Mouse (Mus musculus): ENCODE measurements around the gene Meox1. TPM values are rescaled to one million over a fixed set of nuclear protein-coding genes. Genes with fewer than 3 reads are reported as not detected.

The Meox1 gene
- total and polyA plus RNA-seq, 3 experiments = not detected

DNA sequence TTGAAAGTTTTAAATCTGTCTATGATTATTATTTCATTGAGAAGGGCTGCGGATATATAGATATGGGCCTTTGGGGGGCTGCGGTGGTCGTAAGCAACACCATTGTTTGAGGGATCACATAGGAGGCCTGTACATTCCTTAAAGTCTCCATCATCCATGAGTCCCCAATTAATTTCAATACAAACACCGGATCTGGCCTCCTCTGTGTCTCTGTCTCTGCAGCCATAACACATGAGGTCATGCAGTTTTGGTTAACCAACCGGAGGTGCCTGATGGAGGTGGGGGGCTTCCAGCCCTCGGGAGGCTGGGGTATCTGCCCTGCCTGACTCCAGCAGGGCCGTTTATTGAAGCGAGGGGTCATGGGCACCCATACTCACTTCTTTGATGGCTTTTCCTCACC is 63.6 kb downstream of the Meox1 start:
- peaks cover 16 to 22% of the 10 kb centered on the region in 2 experiments for H3K27me3 ChIP-seq (ENCODE audit: control insufficient read depth in 1 of 2, insufficient read depth in 2 of 2, low read length in 2 of 2)
- no peaks in the 10 kb centered on the region for H3K4me1 ChIP-seq (ENCODE audit: control insufficient read depth in 1 of 2, insufficient read depth in 2 of 2, low read length in 2 of 2)

DNA sequence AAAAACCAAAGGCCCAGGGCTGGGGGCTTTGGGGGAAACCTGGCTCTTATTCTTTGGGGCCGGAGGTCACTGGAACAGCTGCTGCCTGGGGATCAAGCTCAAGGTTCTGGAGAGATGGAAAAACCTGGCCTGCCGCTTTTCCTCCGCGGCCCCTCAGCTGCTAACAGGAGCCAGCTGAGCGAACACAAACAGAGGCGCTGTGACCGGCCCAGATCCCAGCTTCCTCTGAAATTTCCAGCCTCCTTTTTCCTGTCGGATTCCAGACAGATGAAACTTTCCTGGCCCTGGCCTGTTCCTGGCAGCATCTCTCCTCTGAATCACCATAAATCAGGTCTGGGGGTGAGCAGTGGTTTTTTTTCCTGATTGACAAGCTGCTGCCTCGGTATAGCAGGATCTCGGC is 64.1 kb downstream of the Meox1 start:
- H3K4me1 ChIP-seq (ENCODE audit: control insufficient read depth in 1 of 2, insufficient read depth in 2 of 2, low read length in 2 of 2) = no peaks in the 10 kb centered on the region
- peaks cover 16 to 26% of the 10 kb centered on the region in 2 experiments for H3K27me3 ChIP-seq (ENCODE audit: control insufficient read depth in 1 of 2, insufficient read depth in 2 of 2, low read length in 2 of 2)
- DNase-seq (ENCODE audit: low read depth, low spot score) = no peak
- H3K9me3 ChIP-seq (replicated peaks; ENCODE audit: insufficient read depth, low read length) = no peaks in the 10 kb centered on the region
- H3K27ac ChIP-seq (ENCODE audit: control insufficient read depth, low read depth, low read length) = no peak overlapping the region
- H3K9ac ChIP-seq (ENCODE audit: control insufficient read depth, low read depth, low read length, poor library complexity, severe bottlenecking) = no peak overlapping the region
- H3K36me3 ChIP-seq (ENCODE audit: control insufficient read depth in 1 of 2, insufficient read depth in 2 of 2, low read length in 2 of 2) = no peaks in the 10 kb centered on the region
- H3K4me3 ChIP-seq (ENCODE audit: control insufficient read depth in 1 of 2, insufficient read depth in 1 of 2, low read depth in 2 of 2, low read length in 2 of 2) = no peak overlapping the region
- H3K79me2 ChIP-seq (ENCODE audit: control insufficient read depth, insufficient read depth, low read length, poor library complexity) = no peaks in the 10 kb centered on the region
- TF ChIP-seq MAFK (IDR thresholded peaks at IDR 0.05; ENCODE audit: borderline replicate concordance, low read depth, low read length) (no peak), MAZ (IDR thresholded peaks at IDR 0.05; ENCODE audit: low read depth, low read length) (no peak), POLR2AphosphoS5 (IDR thresholded peaks at IDR 0.05; ENCODE audit: borderline replicate concordance, low read depth, low read length) (no peak), E2F4 (IDR thresholded peaks at IDR 0.05; ENCODE audit: borderline replicate concordance, low read depth, low read length) (no peak), MYC (IDR thresholded peaks at IDR 0.05; ENCODE audit: low read depth, low read length) (no peak), MYB (IDR thresholded peaks at IDR 0.05; ENCODE audit: low read depth, low read length) (no peak), SMC3 (IDR thresholded peaks at IDR 0.05; ENCODE audit: low read depth, low read length) (no peak), ZMIZ1 (IDR thresholded peaks at IDR 0.05; ENCODE audit: low read depth, low read length) (no peak), USF1 (IDR thresholded peaks at IDR 0.05; ENCODE audit: low read depth, low read length) (no peak)

More for the DNA sequence above, 63.6 kb downstream of the Meox1 start:
- no peak overlapping the region for H3K4me3 ChIP-seq (ENCODE audit: control insufficient read depth in 1 of 2, insufficient read depth in 1 of 2, low read depth in 2 of 2, low read length in 2 of 2)
- H3K9ac ChIP-seq (ENCODE audit: control insufficient read depth, low read depth, low read length, poor library complexity, severe bottlenecking) = no peak overlapping the region
- no peak overlapping the region for H3K27ac ChIP-seq (ENCODE audit: control insufficient read depth, low read depth, low read length)
- no peaks in the 10 kb centered on the region for H3K79me2 ChIP-seq (ENCODE audit: control insufficient read depth, insufficient read depth, low read length, poor library complexity)
- no peaks in the 10 kb centered on the region for H3K36me3 ChIP-seq (ENCODE audit: control insufficient read depth in 1 of 2, insufficient read depth in 2 of 2, low read length in 2 of 2)
- TF ChIP-seq ETS1 (IDR thresholded peaks at IDR 0.05; ENCODE audit: low read depth, low read length) (no peak), USF1 (IDR thresholded peaks at IDR 0.05; ENCODE audit: low read depth, low read length) (no peak), KAT2A (conservative IDR thresholded peaks at IDR 0.05; ENCODE audit: low read depth, low read length) (no peak), ZC3H11A (IDR thresholded peaks at IDR 0.05; ENCODE audit: low read depth, low read length) (no peak), MEF2A (IDR thresholded peaks at IDR 0.05; ENCODE audit: extremely low read depth, insufficient replicate concordance, low read depth, low read length, poor library complexity, severe bottlenecking) (no peak), NELFE (IDR thresholded peaks at IDR 0.05; ENCODE audit: low read depth, low read length) (no peak), ZNF384 (IDR thresholded peaks at IDR 0.05; ENCODE audit: low read depth, low read length) (no peak), CHD2 (IDR thresholded peaks at IDR 0.05; ENCODE audit: low read length) (no peak)
- no peaks in the 10 kb centered on the region for H3K9me3 ChIP-seq (replicated peaks; ENCODE audit: insufficient read depth, low read length)
- DNase-seq (ENCODE audit: low read depth, low spot score) = no peak
